Mouse (Mus musculus): ENCODE data around the gene Wwc2. TPM values are rescaled to one million over a fixed set of nuclear protein-coding genes. Genes with fewer than 3 reads are reported as not detected.

Gene Wwc2
- polyA plus RNA-seq, 1 experiment from 2014 or later, result 8.8 TPM

DNA sequence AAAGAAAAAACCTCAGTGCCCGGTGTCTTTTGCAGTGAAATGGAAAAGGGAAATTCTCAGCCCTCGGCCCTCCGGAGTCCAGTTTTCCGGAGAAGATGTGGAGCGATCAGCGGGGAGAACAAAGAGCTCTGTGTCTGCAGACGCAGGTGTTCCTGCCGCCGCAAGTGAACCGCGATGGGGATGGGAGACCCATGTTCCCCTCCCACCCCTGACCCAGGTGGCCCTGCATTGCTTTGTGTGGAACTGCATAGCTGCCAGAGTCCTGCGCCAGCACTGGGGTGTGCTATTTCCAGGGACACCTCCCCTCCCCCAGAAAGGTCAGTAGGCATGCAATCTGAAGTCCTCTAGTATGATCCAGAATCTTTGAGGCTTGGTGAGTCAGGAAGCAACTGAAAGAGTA, 179.5 kb downstream of the Wwc2 start:
- Histone ChIP-seq H3K27me3 (ENCODE audit: control insufficient read depth, insufficient read depth, low read length) (no peaks in the 10 kb centered on the region), H3K9me3 (replicated peaks; ENCODE audit: control insufficient read depth, low read length) (no peaks in the 10 kb centered on the region), H3K4me3 (ENCODE audit: low read depth, low read length) (no peak overlapping the region), H3K27ac (replicated peaks; ENCODE audit: low read depth, low read length) (no peak overlapping the region), H3K4me2 (ENCODE audit: low read depth, low read length) (no peak overlapping the region), H3K4me1 (ENCODE audit: control insufficient read depth, insufficient read depth, low read length) (no peaks in the 10 kb centered on the region), H3K36me3 (replicated peaks; ENCODE audit: control insufficient read depth, insufficient read depth, low read depth, low read length) (no peaks in the 10 kb centered on the region), H3K9ac (replicated peaks; ENCODE audit: low read length) (no peak overlapping the region)
- WGBS, result 54% methylated on average over 12 of the region's 12 CpGs
- ATAC-seq (replicated peaks; ENCODE audit: insufficient number of reproducible peaks, low FRiP score, low TSS enrichment, low read depth) (no peak), DNase-seq (ENCODE audit: low spot score) (no peak)

- ATAC-seq (replicated peaks; ENCODE audit: insufficient number of reproducible peaks, low FRiP score, low TSS enrichment, low read depth) (no peak), DNase-seq (ENCODE audit: low spot score) (no peak)
- H3K4me2 ChIP-seq (ENCODE audit: low read depth, low read length), result no peak overlapping the region
- no peaks in the 10 kb centered on the region for H3K36me3 ChIP-seq (replicated peaks; ENCODE audit: control insufficient read depth, insufficient read depth, low read depth, low read length)
- 70% methylated on average over 7 of the region's 7 CpGs for WGBS
- H3K9me3 ChIP-seq (replicated peaks; ENCODE audit: control insufficient read depth, low read length), result no peaks in the 10 kb centered on the region
- H3K4me3 ChIP-seq (ENCODE audit: low read depth, low read length), result no peak overlapping the region
- H3K27ac ChIP-seq (replicated peaks; ENCODE audit: low read depth, low read length), result 0 out of 2 replicates have a peak overlapping the region, but pooled peaks have one; percentile 32
- H3K4me1 ChIP-seq (ENCODE audit: control insufficient read depth, insufficient read depth, low read length), result no peaks in the 10 kb centered on the region
- H3K27me3 ChIP-seq (ENCODE audit: control insufficient read depth, insufficient read depth, low read length), result no peaks in the 10 kb centered on the region
- no peak overlapping the region for H3K9ac ChIP-seq (replicated peaks; ENCODE audit: low read length)
Measured at GRCm38 (mm10) chr8:47810666-47811015, 180.1 kb downstream of the Wwc2 start.

GRCm38 (mm10) chr8:47809970-47810665, 180.6 kb downstream of the Wwc2 start:
- WGBS, result 84% methylated on average over 14 of the region's 14 CpGs
- H3K9me3 ChIP-seq (replicated peaks; ENCODE audit: control insufficient read depth, low read length), result no peaks in the 10 kb centered on the region
- no peak overlapping the region for H3K4me3 ChIP-seq (ENCODE audit: low read depth, low read length)
- H3K27ac ChIP-seq (replicated peaks; ENCODE audit: low read depth, low read length), result no peak overlapping the region
- H3K9ac ChIP-seq (replicated peaks; ENCODE audit: low read length), result no peak overlapping the region
- H3K4me2 ChIP-seq (ENCODE audit: low read depth, low read length), result no peak overlapping the region
- ATAC-seq (replicated peaks; ENCODE audit: insufficient number of reproducible peaks, low FRiP score, low TSS enrichment, low read depth), result no peak
- no peaks in the 10 kb centered on the region for H3K27me3 ChIP-seq (ENCODE audit: control insufficient read depth, insufficient read depth, low read length)
- H3K4me1 ChIP-seq (ENCODE audit: control insufficient read depth, insufficient read depth, low read length), result no peaks in the 10 kb centered on the region
- H3K36me3 ChIP-seq (replicated peaks; ENCODE audit: control insufficient read depth, insufficient read depth, low read depth, low read length), result no peaks in the 10 kb centered on the region
- no peak for DNase-seq (ENCODE audit: low spot score)

GRCm38 (mm10) chr8:47804262-47804661, 186.5 kb downstream of the Wwc2 start:
- H3K4me3 ChIP-seq (ENCODE audit: low read depth, low read length), result no peak overlapping the region
- DNase-seq (ENCODE audit: low spot score) (no peak), ATAC-seq (replicated peaks; ENCODE audit: insufficient number of reproducible peaks, low FRiP score, low TSS enrichment, low read depth) (no peak)
- 100% methylated on average over 1 of the region's 1 CpGs for WGBS
- H3K9me3 ChIP-seq (replicated peaks; ENCODE audit: control insufficient read depth, low read length), result no peaks in the 10 kb centered on the region
- no peaks in the 10 kb centered on the region for H3K36me3 ChIP-seq (replicated peaks; ENCODE audit: control insufficient read depth, insufficient read depth, low read depth, low read length)
- H3K4me2 ChIP-seq (ENCODE audit: low read depth, low read length), result no peak overlapping the region
- H3K27ac ChIP-seq (replicated peaks; ENCODE audit: low read depth, low read length), result no peak overlapping the region
- no peaks in the 10 kb centered on the region for H3K4me1 ChIP-seq (ENCODE audit: control insufficient read depth, insufficient read depth, low read length)
- no peaks in the 10 kb centered on the region for H3K27me3 ChIP-seq (ENCODE audit: control insufficient read depth, insufficient read depth, low read length)
- no peak overlapping the region for H3K9ac ChIP-seq (replicated peaks; ENCODE audit: low read length)

DNA sequence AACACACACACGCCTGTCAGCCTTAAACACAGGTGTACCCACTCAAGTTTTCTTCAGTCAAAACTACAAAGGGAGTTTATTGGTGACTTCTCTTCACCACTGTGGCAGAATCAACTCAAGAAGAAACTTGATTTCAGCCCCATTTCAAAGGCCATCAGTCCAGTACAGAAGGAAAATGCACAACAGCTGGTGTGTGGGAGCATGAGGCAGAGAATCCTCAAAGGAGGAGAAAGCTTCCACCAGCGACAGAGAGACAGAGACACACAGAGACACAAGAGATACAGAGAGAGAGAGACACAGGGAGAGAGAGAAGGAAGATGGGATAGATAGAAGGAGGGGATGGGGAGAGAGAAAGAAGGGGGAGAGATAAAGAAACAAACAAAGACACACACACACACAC, 188.4 kb downstream of the Wwc2 start:
- WGBS, result 68% methylated on average over 2 of the region's 2 CpGs
- H3K4me1 ChIP-seq (ENCODE audit: control insufficient read depth, insufficient read depth, low read length), result no peaks in the 10 kb centered on the region
- no peak for DNase-seq (ENCODE audit: low spot score)
- H3K9ac ChIP-seq (replicated peaks; ENCODE audit: low read length), result no peak overlapping the region
- no peaks in the 10 kb centered on the region for H3K36me3 ChIP-seq (replicated peaks; ENCODE audit: control insufficient read depth, insufficient read depth, low read depth, low read length)
- H3K27ac ChIP-seq (replicated peaks; ENCODE audit: low read depth, low read length), result no peak overlapping the region
- H3K4me2 ChIP-seq (ENCODE audit: low read depth, low read length), result no peak overlapping the region
- no peak overlapping the region for H3K4me3 ChIP-seq (ENCODE audit: low read depth, low read length)
- no peaks in the 10 kb centered on the region for H3K9me3 ChIP-seq (replicated peaks; ENCODE audit: control insufficient read depth, low read length)
- ATAC-seq (replicated peaks; ENCODE audit: insufficient number of reproducible peaks, low FRiP score, low TSS enrichment, low read depth), result no peak
- H3K27me3 ChIP-seq (ENCODE audit: control insufficient read depth, insufficient read depth, low read length), result no peaks in the 10 kb centered on the region

GRCm38 (mm10) chr8:47799438-47799837, 191.3 kb downstream of the Wwc2 start:
- H3K9ac ChIP-seq (replicated peaks; ENCODE audit: low read length), result no peak overlapping the region
- H3K27me3 ChIP-seq (ENCODE audit: control insufficient read depth, insufficient read depth, low read length), result no peaks in the 10 kb centered on the region
- H3K4me2 ChIP-seq (ENCODE audit: low read depth, low read length), result no peak overlapping the region
- H3K4me1 ChIP-seq (ENCODE audit: control insufficient read depth, insufficient read depth, low read length), result no peaks in the 10 kb centered on the region
- WGBS, result 81% methylated on average over 6 of the region's 6 CpGs
- no peaks in the 10 kb centered on the region for H3K9me3 ChIP-seq (replicated peaks; ENCODE audit: control insufficient read depth, low read length)
- DNase-seq (ENCODE audit: low spot score) (no peak), ATAC-seq (replicated peaks; ENCODE audit: insufficient number of reproducible peaks, low FRiP score, low TSS enrichment, low read depth) (no peak)
- H3K4me3 ChIP-seq (ENCODE audit: low read depth, low read length), result no peak overlapping the region
- H3K36me3 ChIP-seq (replicated peaks; ENCODE audit: control insufficient read depth, insufficient read depth, low read depth, low read length), result no peaks in the 10 kb centered on the region
- no peak overlapping the region for H3K27ac ChIP-seq (replicated peaks; ENCODE audit: low read depth, low read length)

DNA sequence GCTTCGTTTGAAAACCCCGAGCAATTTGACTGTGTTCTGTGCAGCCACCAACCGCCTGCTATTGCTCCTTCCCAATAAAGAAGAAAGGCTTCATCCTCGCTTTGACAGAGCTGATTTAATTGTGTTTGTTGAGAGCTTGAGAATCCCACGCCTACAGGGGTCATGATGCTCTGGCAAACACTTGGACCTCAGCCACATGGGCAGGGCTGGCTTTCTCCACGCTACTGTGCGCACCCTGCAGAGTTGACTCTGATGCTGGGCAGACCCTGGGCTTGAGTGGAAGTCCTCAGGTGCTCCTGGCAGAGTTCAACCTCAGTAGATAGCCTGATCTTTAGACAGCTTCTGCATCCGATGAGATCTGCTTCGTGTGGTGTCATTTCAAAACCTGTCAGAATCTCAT, 198.7 kb downstream of the Wwc2 start:
- H3K4me1 ChIP-seq (ENCODE audit: control insufficient read depth, insufficient read depth, low read length), result no peaks in the 10 kb centered on the region
- no peak overlapping the region for H3K4me3 ChIP-seq (ENCODE audit: low read depth, low read length)
- no peaks in the 10 kb centered on the region for H3K36me3 ChIP-seq (replicated peaks; ENCODE audit: control insufficient read depth, insufficient read depth, low read depth, low read length)
- WGBS, result 77% methylated on average over 9 of the region's 9 CpGs
- no peaks in the 10 kb centered on the region for H3K9me3 ChIP-seq (replicated peaks; ENCODE audit: control insufficient read depth, low read length)
- DNase-seq (ENCODE audit: low spot score), result no peak
- H3K4me2 ChIP-seq (ENCODE audit: low read depth, low read length), result no peak overlapping the region
- H3K9ac ChIP-seq (replicated peaks; ENCODE audit: low read length), result no peak overlapping the region
- no peak for ATAC-seq (replicated peaks; ENCODE audit: insufficient number of reproducible peaks, low FRiP score, low TSS enrichment, low read depth)
- no peak overlapping the region for H3K27ac ChIP-seq (replicated peaks; ENCODE audit: low read depth, low read length)
- no peaks in the 10 kb centered on the region; the same call in 1 of the 2 replicates for H3K27me3 ChIP-seq (ENCODE audit: control insufficient read depth, insufficient read depth, low read length)

GRCm38 (mm10) chr8:47787705-47788104, 203.0 kb downstream of the Wwc2 start:
- H3K27ac ChIP-seq (replicated peaks; ENCODE audit: low read depth, low read length), result no peak overlapping the region

More at GRCm38 (mm10) chr8:47787705-47788104, 203.0 kb downstream of the Wwc2 start:
- Histone ChIP-seq H3K4me1 (ENCODE audit: control insufficient read depth, insufficient read depth, low read length) (no peaks in the 10 kb centered on the region), H3K27me3 (ENCODE audit: control insufficient read depth, insufficient read depth, low read length) (no peaks in the 10 kb centered on the region; the same call in 1 of the 2 replicates), H3K4me3 (ENCODE audit: low read depth, low read length) (no peak overlapping the region), H3K36me3 (replicated peaks; ENCODE audit: control insufficient read depth, insufficient read depth, low read depth, low read length) (no peaks in the 10 kb centered on the region), H3K9me3 (replicated peaks; ENCODE audit: control insufficient read depth, low read length) (no peaks in the 10 kb centered on the region), H3K9ac (replicated peaks; ENCODE audit: low read length) (no peak overlapping the region), H3K4me2 (ENCODE audit: low read depth, low read length) (no peak overlapping the region)
- 43% methylated on average over 10 of the region's 10 CpGs for WGBS
- no peak for ATAC-seq (replicated peaks; ENCODE audit: insufficient number of reproducible peaks, low FRiP score, low TSS enrichment, low read depth)
- peak; percentile 36 for DNase-seq (ENCODE audit: low spot score)

Measured in embryonic facial prominence, embryonic 11.5 days (tissue).